ENCODE assay signal across 26 mouse cellular contexts in the genomic region with DNA sequence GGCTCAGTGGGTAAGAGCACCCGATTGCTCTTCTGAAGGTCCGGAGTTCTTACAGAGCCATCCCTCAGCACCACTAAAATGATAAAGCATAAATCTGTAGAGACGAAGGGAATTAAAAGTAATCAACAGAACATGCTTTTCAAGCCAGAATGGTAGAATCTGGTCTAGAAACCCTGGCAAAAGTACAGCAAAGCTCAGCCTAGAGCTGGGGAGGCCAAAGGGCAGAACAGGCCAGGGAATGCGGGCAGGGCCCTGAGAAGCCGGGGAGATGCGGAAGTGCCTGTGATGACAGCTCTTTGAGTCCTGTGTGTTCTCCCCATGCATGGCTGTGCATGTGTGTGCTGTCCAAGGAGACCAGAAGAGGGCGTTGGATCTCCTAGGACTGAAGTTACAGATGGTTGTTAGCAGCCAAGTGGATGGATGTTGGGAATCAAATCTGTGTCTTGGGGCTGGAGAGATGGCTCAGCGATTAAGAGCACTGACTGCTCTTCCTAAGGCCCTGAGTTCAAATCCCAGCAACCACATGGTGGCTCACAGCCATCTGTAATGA. TPM values are rescaled to one million over a fixed set of nuclear protein-coding genes. Genes with fewer than 3 reads are reported as not detected.
DNase-seq lines count a peak whose midpoint lies in the region; TF ChIP-seq lines count a peak whose summit lies in the region.
"Had no signal": no experiment of that assay in that cellular context is flagged by ENCODE, and none has a peak within 500 bp of the region (broad histone marks: within the 10 kb centered on the region; RNA-seq: fewer than 3 reads in every experiment).

No protein-coding gene starts in this region.

- in situ Hi-C loops in ES-E14 (cut with MboI; ENCODE audit: low sequenced_read_pairs in 2 of 2, unreplicated experiment in 2 of 2): loop anchor here in 1 of 2 experiments (10.0 kb wide), 1 partner anchor 155 kb away; no protein-coding TSS in a partner anchor

- peak; percentile 50 for DNase-seq in kidney, adult 11 months
- no peak for DNase-seq in kidney, postnatal 4 days
- DNase-seq in kidney, postnatal 25 days: peak; percentile 40 to 78
- no peak for DNase-seq in kidney, adult 18-20 months
- DNase-seq in ES-E14 (ENCODE audit: low read depth, low spot score): no peak
- DNase-seq in kidney, postnatal 36 days: peak; percentile 49 to 66
- no peak for DNase-seq in layer of hippocampus, postnatal 10 days (ENCODE audit: low spot score in 2 of 2)
- DNase-seq: adrenal gland, adult 2 months; cerebellum, adult 2 months; cerebellum, postnatal 14 days; gastrocnemius, adult 2 months; heart, adult 2 months; liver, embryonic 13.5 days; lung, adult 18-20 months; retina, postnatal 1 day; right cerebral cortex, postnatal 14 days; thymus, postnatal 4 days had no signal

- H3K4me1 ChIP-seq in ES-E14 (ENCODE audit: control insufficient read depth in 2 of 2, insufficient read depth in 2 of 2, low read length in 2 of 2, poor library complexity in 1 of 2): peaks cover 4 to 10% of the 10 kb centered on the region in 2 experiments
- H3K4me1 ChIP-seq: intestine, embryonic 15.5 days; limb, embryonic 13.5 days; liver, embryonic 13.5 days; midbrain, embryonic 15.5 days; neural tube, embryonic 15.5 days had no signal

- peak overlapping the region; percentile 3; the same call in 1 of the 2 replicates for H3K27ac ChIP-seq in ES-E14 (ENCODE audit: insufficient read depth, low read depth, low read length, poor library complexity, severe bottlenecking)
- H3K27ac ChIP-seq: gastrocnemius, adult 2 months; heart, adult 2 months; hindbrain, postnatal 0 days; intestine, embryonic 15.5 days; layer of hippocampus, adult 2 months; limb, embryonic 13.5 days; liver, embryonic 13.5 days; macrophage; midbrain, embryonic 15.5 days; neural tube, embryonic 15.5 days had no signal

- H3K9ac ChIP-seq in ES-E14 (ENCODE audit: insufficient read depth, low read depth, low read length, poor library complexity, severe bottlenecking): no peak overlapping the region
- H3K9ac ChIP-seq: intestine, embryonic 15.5 days; limb, embryonic 13.5 days; liver, embryonic 13.5 days; midbrain, embryonic 15.5 days; neural tube, embryonic 15.5 days had no signal

- no peak overlapping the region for H3K4me3 ChIP-seq in ES-E14 (ENCODE audit: insufficient read depth in 1 of 2, low read depth in 1 of 2, low read length in 2 of 2, poor library complexity in 1 of 2, severe bottlenecking in 1 of 2)
- H3K4me3 ChIP-seq: erythroblast, embryonic 14.5 days; gastrocnemius, adult 2 months; heart, adult 2 months; intestine, embryonic 15.5 days; layer of hippocampus, adult 2 months; limb, embryonic 13.5 days; liver, embryonic 13.5 days; midbrain, embryonic 15.5 days; neural tube, embryonic 15.5 days had no signal

- H3K9me3 ChIP-seq in ES-E14 (ENCODE audit: control insufficient read depth, insufficient read depth, low read depth, low read length): no peaks in the 10 kb centered on the region
- H3K9me3 ChIP-seq: intestine, embryonic 15.5 days; limb, embryonic 13.5 days; liver, embryonic 13.5 days; midbrain, embryonic 15.5 days; neural tube, embryonic 15.5 days had no signal

- H3K36me3 ChIP-seq in ES-E14 (ENCODE audit: control insufficient read depth, insufficient read depth, low read length, poor library complexity, severe bottlenecking): no peaks in the 10 kb centered on the region
- H3K36me3 ChIP-seq: intestine, embryonic 15.5 days; limb, embryonic 13.5 days; liver, embryonic 13.5 days; midbrain, embryonic 15.5 days; neural tube, embryonic 15.5 days had no signal

TF ChIP-seq in ES-E14, 5 proteins besides CTCF, POLR2A, EP300 and RAD21:
- TF ChIP-seq HCFC1 (IDR thresholded peaks at IDR 0.05; ENCODE audit: borderline replicate concordance, insufficient read depth, low read length) (no peak), MAFK (IDR thresholded peaks at IDR 0.05; ENCODE audit: insufficient read depth, low read depth, low read length) (no peak), CHD2 (IDR thresholded peaks at IDR 0.05; ENCODE audit: low read depth, low read length) (no peak), ZNF384 (IDR thresholded peaks at IDR 0.05; ENCODE audit: low read depth, low read length) (no peak), ZC3H11A (IDR thresholded peaks at IDR 0.05; ENCODE audit: borderline replicate concordance, low read depth, low read length) (no peak)

RNA-seq across cellular contexts. Expression of a gene that starts 39.3 kb away (rescaled TPM):
- 368 and 425 TPM in 2 replicates for total RNA-seq in ES-E14 (2012; rRNA removed)
- total RNA-seq in layer of hippocampus, postnatal 10 days (2021): 100 to 1,000 TPM; 191 to 197 TPM

RNA-seq across cellular contexts. Expression of a gene that starts 40.0 kb away (rescaled TPM):
- total RNA-seq in ES-E14 (2012; rRNA removed): 3.1 and 4.3 TPM in 2 replicates
- 1 to 10 TPM; 1.8 to 2.2 TPM for total RNA-seq in layer of hippocampus, postnatal 10 days (2021)

RNA-seq across cellular contexts. Expression of a gene that starts 55.3 kb away (rescaled TPM):
- total RNA-seq in ES-E14 (2012; rRNA removed): 0.79 and 0.85 TPM in 2 replicates
- 10 to 100 TPM; 27.7 to 39.1 TPM for total RNA-seq in layer of hippocampus, postnatal 10 days (2021)
- total RNA-seq: megakaryocyte-erythroid progenitor cell, adult 5-6 weeks had no signal

Comparison
In these comparisons a context has a peak if more than half of its experiments do, and no peak if none do; other contexts are left out.
1. DNase-seq: peak in kidney, adult 11 months (single experiment), kidney, postnatal 25 days (2 of 2) and kidney, postnatal 36 days (2 of 2); none in kidney, postnatal 4 days (0 of 2), kidney, adult 18-20 months (single experiment), ES-E14 (single experiment) and layer of hippocampus, postnatal 10 days (0 of 2).
2. RNA of a gene that starts 55.3 kb away (total RNA-seq): 27.7 to 39.1 TPM in layer of hippocampus, postnatal 10 days; 0.79 to 0.85 TPM in ES-E14; every median in the first group is over 10 times any median in the second.